Mouse (Mus musculus) liver, adult 2 months (tissue): ENCODE data around the gene Sass6. TPM values are rescaled to one million over a fixed set of nuclear protein-coding genes. Genes with fewer than 3 reads are reported as not detected.
"Not testable (repeated sequence)": the region's sequence is repeated elsewhere in the genome, so short reads cannot be mapped to it uniquely, and the experiment has no call there.

Experiments used
- DNase-seq: peaks from one replicate; pipeline ENCODE4 v3.0.0-alpha.2; 2011; ENCODE audit warnings: low read depth, low spot score; ENCODE audit errors: extremely low read depth
- H3K27ac ChIP-seq: fragments of 200-500 bp; replicated peaks from 2 replicates; pipeline ENCODE4 v1.5.1; 2012; ENCODE audit warnings: low read depth, mild to moderate bottlenecking, control low read depth, inconsistent platforms, low read length; ENCODE audit not compliant: insufficient read depth
- H3K27me3 ChIP-seq: fragments of 200-500 bp; 2 replicates; pipeline ENCODE4 v1.6.1; 2012; ENCODE audit warnings: mild to moderate bottlenecking, moderate library complexity, low read length, inconsistent platforms; ENCODE audit not compliant: control insufficient read depth, insufficient read depth
- H3K36me3 ChIP-seq: fragments of 200-500 bp; 2 replicates; pipeline ENCODE4 v1.6.1; 2012; ENCODE audit warnings: low read length, inconsistent platforms; ENCODE audit not compliant: control insufficient read depth, insufficient read depth
- H3K4me1 ChIP-seq: fragments of 200-500 bp; 2 replicates; pipeline ENCODE4 v1.6.1; 2011; ENCODE audit warnings: low read length; ENCODE audit not compliant: control insufficient read depth, insufficient read depth
- H3K4me3 ChIP-seq: fragments of 200-500 bp; 2 replicates; pipeline ENCODE4 v1.5.1; 2011; ENCODE audit warnings: low read depth, mild to moderate bottlenecking, control low read depth, low read length, moderate library complexity; ENCODE audit not compliant: insufficient read depth
- H3K79me2 ChIP-seq: fragments of 200-500 bp; 2 replicates; pipeline ENCODE4 v1.6.1; 2012; ENCODE audit warnings: inconsistent platforms, mild to moderate bottlenecking, low read length, moderate library complexity; ENCODE audit not compliant: control insufficient read depth, insufficient read depth
- H3K9ac ChIP-seq: fragments of 200-500 bp; 2 replicates; pipeline ENCODE4 v1.6.1; 2012; ENCODE audit warnings: low read depth, mild to moderate bottlenecking, control low read depth, inconsistent platforms, low read length
- CTCF ChIP-seq: fragments of 200-500 bp; IDR thresholded peaks from 2 replicates; pipeline ENCODE4 v1.5.1; 2011; ENCODE audit warnings: low read depth, low read length, control low read depth
- POLR2A ChIP-seq: fragments of 200-500 bp; IDR thresholded peaks from 2 replicates; pipeline ENCODE4 v1.6.1; 2011; ENCODE audit warnings: low read length, control low read depth; ENCODE audit not compliant: insufficient read depth; ENCODE audit errors: extremely low read depth
- WGBS: fragments of 180-500 bp; shearing (Covaris S2); methylation state at CpG from one replicate; pipeline ENCODE4 v1.1.7; 2018; 5-methylcytosine and 5-hydroxymethylcytosine counted together
- polyA plus RNA-seq: library from polyadenylated mRNA; depleted of rRNA; stranded (reverse); fragments of >200 nt; gene quantifications from 2 replicates; pipeline ENCODE4 v1.2.3, GENCODE M21; 2012; rRNA removed
- total RNA-seq: library from RNA; depleted of rRNA; stranded (reverse); fragments of >200 nt; gene quantifications from 2 replicates; pipeline ENCODE4 v1.2.3, GENCODE M21; 2014; rRNA removed

Gene Sass6
- total RNA-seq (1.3 and 1.9 TPM in 2 replicates), polyA plus RNA-seq (0.28 and 0.34 TPM in 2 replicates)

DNA sequence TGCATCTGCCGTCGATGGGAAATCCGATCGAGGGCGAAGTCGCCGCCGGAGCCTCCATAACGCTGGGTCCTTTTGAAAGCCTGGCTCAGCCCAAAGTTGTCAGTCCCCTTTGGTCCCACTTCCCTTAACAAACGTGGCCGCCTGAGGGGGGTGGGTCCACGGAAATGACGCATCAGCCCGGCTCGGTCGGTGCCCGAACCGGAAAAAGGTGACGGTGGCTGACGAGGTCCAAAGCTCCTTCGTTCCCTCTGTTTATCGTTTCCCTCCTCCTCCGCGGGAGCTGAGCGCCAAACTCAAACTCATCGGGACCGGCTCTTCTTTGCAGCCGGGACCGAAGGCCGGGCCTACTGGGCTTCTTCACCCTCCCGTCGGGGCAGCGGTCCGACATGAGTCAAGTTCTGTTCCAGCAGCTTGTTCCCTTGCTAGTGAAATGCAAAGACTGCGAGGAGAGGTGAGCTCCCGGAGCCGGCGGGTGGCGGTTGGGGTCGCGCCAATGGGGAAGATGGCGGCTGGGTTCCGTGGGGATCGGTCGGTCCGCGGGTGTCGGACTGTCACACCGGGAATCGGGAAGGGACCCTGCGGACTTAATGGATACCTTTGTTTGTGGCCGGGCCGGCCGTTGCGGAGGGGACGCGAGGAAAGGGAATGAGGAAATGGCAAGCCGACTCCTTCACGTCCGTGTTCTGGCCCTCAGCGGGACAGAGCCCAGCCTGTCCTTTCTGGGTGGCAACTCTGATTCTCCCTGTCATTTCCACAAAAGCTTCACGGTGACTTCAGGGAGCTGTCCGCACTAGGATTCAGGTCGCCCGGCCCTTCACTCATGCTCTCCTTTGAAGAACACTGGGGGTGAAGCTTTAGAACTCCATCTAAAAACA is at the start of gene Sass6:
TSS of gene Sass6 (plus strand) at position 255 of the 875 bp plus-strand sequence.
- peak within 1 kb of the TSS; percentile 94 for H3K4me3 ChIP-seq
- no peaks in the 10 kb centered on the region for H3K27me3 ChIP-seq
- peak within 1 kb of the TSS; percentile 85 for H3K27ac ChIP-seq
- peaks cover 7% of the 10 kb centered on the region; the same call in 1 of the 2 replicates for H3K36me3 ChIP-seq
- TF ChIP-seq POLR2A (peak; percentile 44; the same call in 1 of the 2 replicates), CTCF (no peak)
- DNase-seq = peak; percentile 91
- WGBS = under 1% methylated on average over 65 of the region's 65 CpGs
- H3K79me2 ChIP-seq = no peaks in the 10 kb centered on the region; the same call in 1 of the 2 replicates
- H3K4me1 ChIP-seq = peaks cover 3% of the 10 kb centered on the region; the same call in 1 of the 2 replicates
- peak within 1 kb of the TSS; percentile 87 for H3K9ac ChIP-seq

GRCm38 (mm10) chr3:116547430-116547829 is 47.4 kb upstream of the Sass6 start:
- H3K4me3 ChIP-seq = no peak overlapping the region
- TF ChIP-seq POLR2A (no peak), CTCF (no peak)
- H3K79me2 ChIP-seq = no peaks in the 10 kb centered on the region
- no peaks in the 10 kb centered on the region for H3K4me1 ChIP-seq
- no peaks in the 10 kb centered on the region for H3K27me3 ChIP-seq
- H3K9ac ChIP-seq = no peak overlapping the region
- no peak for DNase-seq
- H3K27ac ChIP-seq = no peak overlapping the region
- H3K36me3 ChIP-seq = peaks cover 41% of the 10 kb centered on the region
- 91% methylated on average over 5 of the region's 5 CpGs for WGBS

DNA sequence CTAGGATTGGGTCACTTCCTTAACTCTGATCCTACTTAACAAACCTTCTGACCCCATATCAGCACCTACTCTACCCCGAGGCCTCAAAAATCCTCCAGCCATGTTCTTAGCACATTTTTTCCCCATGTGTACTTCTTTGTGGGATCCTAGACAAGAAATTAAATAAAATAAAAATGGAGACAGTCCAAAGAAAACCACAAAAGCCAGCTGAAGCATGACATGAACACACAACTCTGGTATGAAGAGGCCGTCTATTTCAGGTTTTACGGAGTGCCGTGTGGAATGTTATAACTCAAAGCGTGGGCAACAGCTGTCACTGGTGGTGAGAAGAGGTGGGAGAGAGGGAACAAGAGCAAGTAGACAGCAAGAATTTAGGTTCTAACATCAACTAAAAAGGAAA is 43.4 kb upstream of the Sass6 start:
- H3K9ac ChIP-seq = no peak overlapping the region
- no peak overlapping the region for H3K4me3 ChIP-seq
- no peaks in the 10 kb centered on the region for H3K4me1 ChIP-seq
- no peaks in the 10 kb centered on the region for H3K79me2 ChIP-seq
- WGBS = 97% methylated on average over 5 of the region's 5 CpGs
- no peak overlapping the region for H3K27ac ChIP-seq
- DNase-seq = no peak
- peaks cover 23% of the 10 kb centered on the region for H3K36me3 ChIP-seq
- TF ChIP-seq POLR2A (no peak), CTCF (no peak)
- no peaks in the 10 kb centered on the region for H3K27me3 ChIP-seq

DNA sequence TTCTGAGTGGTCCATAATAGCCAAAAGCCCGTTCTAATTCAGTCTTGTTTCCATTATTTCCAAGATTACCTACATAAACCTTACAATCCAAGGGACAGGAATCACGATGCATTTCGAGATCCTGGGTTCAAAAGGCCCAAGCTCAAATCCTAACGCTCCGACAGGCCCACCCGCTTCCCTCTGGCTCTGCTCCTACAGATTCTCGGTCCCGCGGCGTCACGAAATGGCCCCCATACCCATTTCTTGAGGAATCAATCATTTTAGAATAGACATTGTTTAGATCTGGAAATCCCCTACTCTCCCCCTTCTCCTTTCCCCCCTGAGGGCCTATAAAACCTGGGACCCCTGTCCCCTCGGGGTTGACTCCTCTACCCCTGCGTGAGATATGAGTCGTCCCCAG is 33.5 kb upstream of the Sass6 start:
- DNase-seq, H3K9ac ChIP-seq, H3K27me3 ChIP-seq, H3K4me3 ChIP-seq, H3K79me2 ChIP-seq, H3K27ac ChIP-seq, H3K36me3 ChIP-seq, H3K4me1 ChIP-seq: not testable (repeated sequence)
- 98% methylated on average over 14 of the region's 14 CpGs for WGBS

DNA sequence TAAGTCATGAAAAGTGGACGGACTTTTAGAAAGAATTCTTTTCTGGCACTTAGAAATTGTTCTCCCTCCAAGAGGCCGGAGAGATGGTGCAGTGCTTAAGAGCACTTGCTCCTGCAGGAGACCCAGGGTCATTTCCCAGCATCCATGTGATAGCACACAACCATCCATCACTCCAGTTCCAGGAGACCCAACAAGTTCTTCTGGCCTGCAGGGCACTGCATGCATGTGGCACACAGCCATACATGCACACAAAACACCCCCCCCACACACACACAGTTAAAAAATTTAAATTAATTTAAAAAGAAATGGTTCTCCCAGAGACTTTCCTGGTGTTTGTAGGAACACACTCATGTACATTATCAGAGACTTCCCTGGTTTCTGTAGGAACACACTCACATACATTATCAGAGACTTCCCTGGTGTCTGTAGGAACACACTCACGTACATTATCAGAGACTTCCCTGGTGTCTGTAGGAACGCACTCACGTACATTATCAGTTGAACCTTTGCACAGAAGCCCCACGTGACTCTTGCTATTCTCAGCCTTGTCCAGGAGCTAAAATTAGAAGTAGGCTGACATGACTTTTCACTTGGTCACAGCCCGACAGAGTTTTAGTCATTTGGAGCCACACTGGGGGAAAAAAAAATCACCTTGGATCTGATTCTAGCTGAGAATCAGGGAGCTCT is 32.2 kb upstream of the Sass6 start, which contains the start of gene Lrrc39:
TSS of gene Lrrc39 (plus strand) at position 566 of the 687 bp plus-strand sequence.
- Histone ChIP-seq H3K9ac (peak within 1 kb of the TSS; percentile 29; the same call in 1 of the 2 replicates), H3K36me3 (no peaks in the 10 kb centered on the region), H3K27ac (no peak within 1 kb of the TSS; the same call in 1 of the 2 replicates), H3K79me2 (no peaks in the 10 kb centered on the region), H3K4me1 (0 out of 2 replicates have a peak, but pooled peaks cover 2% of the 10 kb centered on the region), H3K4me3 (peak within 1 kb of the TSS; percentile 39), H3K27me3 (no peaks in the 10 kb centered on the region)
- TF ChIP-seq POLR2A (no peak), CTCF (no peak)
- peak; percentile 86 for DNase-seq
- WGBS = 22% methylated on average over 7 of the region's 7 CpGs
